Mouse (Mus musculus) c-Kit-positive CD71-negative TER-119-negative erythroid progenitor cells, embryonic 14.5 days (primary cell): ENCODE measurements around the gene Wdr25.

Experiments
- DNase-seq: peaks from one replicate; pipeline ENCODE4 v3.0.0-alpha.2; 2013; ENCODE audit warnings: low read depth

Wdr25 gene

GRCm38 (mm10) chr12:109068738-109069137, 175.3 kb downstream of the Wdr25 start:
- DNase-seq = no peak

DNA sequence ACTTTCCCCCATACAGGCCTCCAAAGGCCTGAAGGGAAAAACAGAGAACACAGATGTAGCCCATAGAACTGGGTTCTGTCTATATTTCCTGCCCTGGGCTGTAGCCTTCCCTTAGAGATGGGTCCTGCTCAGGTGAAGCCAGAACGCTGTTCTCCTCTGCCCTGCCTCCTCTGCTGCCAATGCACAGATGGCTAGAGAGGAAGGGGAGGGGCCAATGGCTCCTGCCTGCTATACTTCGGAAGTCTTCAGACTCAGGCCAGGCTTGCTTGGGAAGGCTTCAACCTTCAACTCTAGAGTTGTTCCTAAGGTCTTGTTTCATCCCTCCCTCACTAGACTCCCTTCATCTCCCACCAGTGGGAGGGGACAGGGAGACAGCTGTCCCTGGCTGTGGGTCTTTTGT, 176.3 kb downstream of the Wdr25 start:
- DNase-seq = no peak

DNA sequence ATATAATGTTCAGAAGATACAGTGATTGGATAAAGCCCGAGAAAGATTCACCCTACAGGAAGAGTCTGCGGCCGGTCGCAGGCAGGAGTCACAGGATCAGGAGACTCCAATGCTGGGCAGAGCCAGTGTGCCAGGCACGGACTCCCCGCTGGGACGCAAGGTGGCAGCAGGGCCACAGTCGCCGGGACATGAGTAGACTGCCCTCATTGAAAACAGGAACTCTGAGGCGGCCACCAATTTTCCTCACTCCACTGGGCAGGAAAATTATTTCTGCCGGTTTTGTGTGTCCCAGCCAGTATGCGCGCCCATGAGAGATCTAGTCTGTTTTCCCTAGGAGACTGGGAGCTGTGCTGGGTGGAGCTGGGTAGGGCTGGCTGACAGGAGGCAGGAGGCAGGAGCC, 177.8 kb downstream of the Wdr25 start:
- DNase-seq = no peak

GRCm38 (mm10) chr12:109074106-109074505, 180.7 kb downstream of the Wdr25 start:
- no peak for DNase-seq

- no peak for DNase-seq
Observed at GRCm38 (mm10) chr12:109074777-109075285, 181.4 kb downstream of the Wdr25 start.

DNA sequence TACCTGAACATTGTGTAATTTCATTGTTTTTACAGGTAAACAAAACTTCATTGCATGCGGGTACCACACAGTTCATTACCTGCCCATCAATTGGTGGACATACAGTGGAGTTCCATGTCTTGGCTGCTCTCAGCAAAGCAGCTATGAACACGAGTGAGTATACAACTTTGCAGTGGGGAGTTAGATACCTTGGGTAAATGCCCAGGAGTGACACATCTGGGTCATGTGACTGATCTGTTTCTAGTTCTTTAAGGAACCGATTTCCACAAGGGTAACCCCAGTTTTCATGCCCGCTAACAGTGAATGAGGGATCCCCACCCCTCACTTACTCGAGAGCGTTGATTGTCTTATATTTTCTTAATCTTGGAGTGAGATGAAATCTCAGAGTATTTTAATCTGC, 183.6 kb downstream of the Wdr25 start:
- no peak for DNase-seq
